Mouse (Mus musculus) spleen, postnatal 4 days (tissue): ENCODE data around the gene Smg6.
A peak's percentile ranks its signal among the peaks of the same experiment; 100 is the strongest.
"Not testable (repeated sequence)": the region's sequence is repeated elsewhere in the genome, so short reads cannot be mapped to it uniquely, and the experiment has no call there.

ENCODE experiments used
- DNase-seq, 2 experiments: peaks; one replicate each; pipeline ENCODE4 v3.0.0; 2022; ENCODE audit warnings: low spot score in 2 of 2

Smg6 gene

DNA sequence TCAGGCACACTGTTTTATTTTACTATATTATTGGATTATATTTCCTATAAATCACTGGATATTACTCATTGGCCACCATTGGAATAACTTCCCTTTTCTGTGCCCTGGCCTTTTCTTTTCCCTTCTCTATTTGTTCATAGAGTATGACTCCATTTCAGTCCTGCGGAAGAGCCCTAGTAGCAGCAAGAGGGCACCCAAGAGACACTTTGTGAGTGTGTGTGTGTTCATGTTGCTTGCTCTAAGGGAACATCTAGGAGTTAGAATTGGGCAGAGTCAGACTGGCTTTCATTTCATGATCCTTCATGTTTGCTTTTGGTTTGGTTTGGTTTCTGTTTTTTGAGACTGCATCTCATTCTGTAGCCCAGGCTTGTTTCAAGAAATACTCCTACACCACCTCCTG lies 68.5 kb downstream of the Smg6 start:
- DNase-seq: no peak

DNA sequence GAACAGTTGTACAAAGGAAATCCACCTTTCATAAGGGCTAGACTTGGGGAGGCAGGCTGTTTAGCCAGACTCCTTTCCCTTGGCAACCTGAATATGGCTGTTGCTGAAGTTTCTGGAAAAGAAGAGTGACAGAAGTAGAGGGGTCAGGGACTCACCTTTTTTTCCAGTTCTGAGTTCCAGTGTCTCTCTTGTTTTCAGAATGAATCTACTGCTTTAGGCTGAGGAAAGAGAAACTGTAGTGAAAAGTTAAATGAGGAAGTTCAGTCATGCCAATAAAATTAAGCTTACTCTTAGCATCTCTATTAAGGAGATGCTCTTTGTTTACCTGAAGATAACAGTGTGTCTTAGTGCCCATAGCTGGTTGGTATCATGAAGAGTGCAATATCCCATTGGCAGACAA lies 69.2 kb downstream of the Smg6 start:
- no peak for DNase-seq

DNA sequence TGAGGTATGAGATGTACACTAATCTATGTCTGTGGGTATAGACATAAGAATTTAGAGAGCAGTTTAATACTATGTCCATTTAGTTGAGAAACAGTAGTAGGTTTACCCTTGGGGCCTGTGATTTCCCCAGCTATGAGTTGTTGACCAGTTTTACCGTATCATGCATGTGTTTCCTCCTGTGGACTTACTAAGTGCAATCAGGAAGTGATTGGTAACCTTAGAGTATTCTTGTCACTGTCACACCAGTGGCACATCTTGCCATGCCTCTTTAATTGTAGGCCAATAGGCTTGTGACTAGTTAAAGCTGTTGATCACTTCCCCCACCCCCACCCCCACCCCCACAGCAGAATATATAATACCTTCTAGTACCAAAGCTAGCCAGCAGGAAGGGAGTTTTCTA lies 70.9 kb downstream of the Smg6 start:
- DNase-seq: no peak

- DNase-seq: no peak
Measured at GRCm38 (mm10) chr11:75000869-75001653, 75.4 kb downstream of the Smg6 start.

GRCm38 (mm10) chr11:75008270-75008669 lies 82.6 kb downstream of the Smg6 start:
- DNase-seq: no peak

DNA sequence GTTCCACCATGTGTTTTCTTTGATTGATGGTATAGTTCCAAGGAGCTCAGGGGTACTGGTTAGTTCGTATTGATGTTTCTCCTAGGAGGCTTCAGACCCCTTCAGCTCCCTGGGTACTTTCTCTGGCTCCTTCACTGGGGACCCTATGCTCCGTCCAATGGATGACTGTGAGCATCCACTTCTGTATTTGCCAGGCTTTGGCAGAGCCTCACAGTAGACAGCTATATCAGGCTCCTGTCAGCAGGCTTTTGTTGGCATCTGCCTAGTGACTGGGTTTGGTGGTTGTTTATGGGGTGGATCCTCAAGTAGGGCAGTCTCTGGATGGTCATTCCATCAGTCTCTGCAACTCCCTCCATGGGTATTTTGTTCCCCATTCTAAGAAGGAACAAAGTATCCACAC lies 83.9 kb downstream of the Smg6 start:
- DNase-seq: not testable (repeated sequence)

GRCm38 (mm10) chr11:75012997-75013694 lies 87.5 kb downstream of the Smg6 start:
- peak; percentile 47 to 67 for DNase-seq

DNA sequence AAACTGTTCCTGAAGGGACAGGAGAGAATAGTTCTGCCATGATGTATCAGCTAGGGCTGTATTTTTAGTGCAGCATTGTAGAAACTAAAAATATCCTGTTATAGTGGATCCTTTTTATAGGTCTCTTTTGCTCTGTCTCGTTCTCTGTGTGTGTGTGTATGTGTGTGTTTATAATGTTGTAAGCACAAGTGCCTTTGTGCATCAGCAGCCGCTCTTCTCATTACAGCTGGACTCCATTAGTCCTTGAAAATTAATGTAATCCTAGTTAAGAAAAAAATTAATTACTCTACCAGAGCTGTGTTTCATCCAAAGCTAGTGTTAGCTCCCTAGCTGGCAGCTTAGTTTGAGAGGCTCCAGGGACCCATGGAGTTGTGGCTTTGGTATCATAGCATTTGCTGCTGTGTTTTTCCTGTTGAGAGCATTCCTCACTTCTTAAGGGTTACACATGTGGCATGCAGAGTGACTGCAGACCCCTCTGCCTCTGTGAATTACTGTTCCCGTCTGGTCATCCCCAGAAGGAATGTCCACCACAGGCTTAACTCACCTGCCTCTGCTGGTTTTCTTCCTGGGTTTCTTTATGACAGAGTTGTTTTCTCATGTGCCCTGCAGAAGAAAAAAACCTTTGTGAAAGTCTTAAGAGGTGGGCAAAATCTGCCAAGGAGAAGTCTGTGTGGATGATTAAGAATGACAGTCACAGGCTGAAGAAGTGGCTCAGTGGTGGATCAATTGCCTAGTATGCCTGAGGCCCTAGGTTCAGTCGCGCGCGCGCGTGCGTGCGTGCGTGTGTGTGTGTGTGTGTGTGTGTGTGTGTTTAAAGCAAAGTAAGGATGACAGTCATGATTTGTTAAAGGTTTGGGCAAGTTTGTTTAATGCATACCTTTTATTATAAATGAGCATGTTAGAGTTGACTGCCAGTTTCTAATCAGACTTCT lies 88.4 kb downstream of the Smg6 start:
- DNase-seq: no peak

- no peak for DNase-seq
Measured at GRCm38 (mm10) chr11:75014816-75015215, 89.2 kb downstream of the Smg6 start.

DNA sequence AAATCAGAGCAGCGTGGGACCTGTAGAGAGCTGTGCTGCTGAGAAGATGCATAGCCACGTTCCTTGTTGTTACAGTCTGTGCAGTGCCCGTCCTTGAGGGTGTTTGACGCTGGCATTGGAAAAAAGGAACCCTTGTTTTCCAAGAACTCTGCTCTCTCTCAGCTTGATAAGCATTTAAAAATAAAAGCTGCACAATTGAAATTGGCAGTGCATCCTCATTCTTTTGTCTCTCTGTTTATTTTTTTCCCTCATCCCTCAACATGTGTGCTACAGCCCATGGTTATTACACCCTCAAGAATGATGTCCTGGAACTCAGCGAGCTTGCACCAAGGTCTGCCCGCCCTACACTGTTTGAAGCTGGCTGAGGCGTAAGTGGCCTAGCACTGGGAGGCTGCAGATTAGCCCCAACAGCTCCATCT lies 89.8 kb downstream of the Smg6 start:
- no peak for DNase-seq

GRCm38 (mm10) chr11:75016309-75016860 lies 90.8 kb downstream of the Smg6 start:
- no peak for DNase-seq

DNA sequence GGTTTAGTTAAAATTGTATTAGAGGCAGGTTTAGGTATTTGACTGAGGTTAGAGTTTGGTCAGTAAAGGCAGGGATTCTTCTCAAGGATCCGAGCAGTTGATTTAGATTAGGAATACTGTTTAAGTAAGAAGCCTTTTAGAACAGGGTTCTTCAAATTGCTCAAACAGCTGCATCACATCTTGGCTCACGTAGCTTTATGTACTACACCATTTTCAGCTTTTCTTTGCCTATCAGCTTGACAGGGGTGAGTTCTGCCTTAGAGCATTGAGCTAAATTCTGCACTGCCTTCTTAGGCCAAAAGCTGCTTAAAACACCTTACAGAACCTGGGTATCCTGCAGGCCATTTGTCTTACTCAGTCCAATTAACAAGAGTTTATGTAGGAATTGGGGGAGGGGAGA lies 92.2 kb downstream of the Smg6 start:
- no peak for DNase-seq

DNA sequence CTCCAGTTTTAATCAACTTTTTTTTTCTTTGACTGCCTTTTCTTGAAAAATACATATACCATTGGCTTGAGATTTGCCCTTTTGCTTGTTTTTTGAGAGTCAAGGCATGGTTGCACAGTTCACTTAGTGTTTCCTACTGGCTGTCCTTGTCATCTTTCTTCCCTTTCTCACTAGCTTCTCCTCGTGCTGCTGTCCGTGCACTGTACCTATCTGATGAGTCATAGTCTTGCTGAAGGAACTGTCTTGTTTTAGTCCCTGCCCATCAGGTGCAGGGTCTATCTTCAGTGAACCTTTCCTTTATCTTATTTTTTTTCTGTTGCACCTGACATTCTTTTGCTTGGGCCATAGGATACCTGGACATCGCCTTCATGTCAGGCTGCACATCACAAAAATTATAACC lies 101.4 kb downstream of the Smg6 start:
- DNase-seq: no peak

- DNase-seq: no peak
Measured at GRCm38 (mm10) chr11:75027616-75028015, 102.0 kb downstream of the Smg6 start.

DNA sequence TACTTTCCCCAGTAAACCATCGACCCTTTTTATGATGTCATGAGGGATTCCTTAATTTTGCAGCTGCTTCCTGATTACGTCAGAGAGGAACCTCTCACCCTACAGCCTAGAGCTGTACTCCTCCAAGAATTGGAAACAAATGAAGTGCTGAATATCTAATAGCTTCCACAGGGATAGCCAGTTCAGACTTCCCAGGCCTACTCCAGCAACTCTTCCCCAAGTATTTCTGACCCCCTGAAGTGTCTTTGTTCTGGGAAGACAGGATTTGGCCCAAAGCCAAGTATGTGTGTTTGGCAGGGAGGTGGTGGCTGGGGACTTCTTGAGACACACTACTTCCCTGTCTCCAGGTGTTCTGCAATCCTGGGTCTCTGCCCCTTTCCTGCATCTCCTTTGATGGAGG lies 105.6 kb downstream of the Smg6 start:
- DNase-seq: peak in 1 of 2 experiments; percentile 47

DNA sequence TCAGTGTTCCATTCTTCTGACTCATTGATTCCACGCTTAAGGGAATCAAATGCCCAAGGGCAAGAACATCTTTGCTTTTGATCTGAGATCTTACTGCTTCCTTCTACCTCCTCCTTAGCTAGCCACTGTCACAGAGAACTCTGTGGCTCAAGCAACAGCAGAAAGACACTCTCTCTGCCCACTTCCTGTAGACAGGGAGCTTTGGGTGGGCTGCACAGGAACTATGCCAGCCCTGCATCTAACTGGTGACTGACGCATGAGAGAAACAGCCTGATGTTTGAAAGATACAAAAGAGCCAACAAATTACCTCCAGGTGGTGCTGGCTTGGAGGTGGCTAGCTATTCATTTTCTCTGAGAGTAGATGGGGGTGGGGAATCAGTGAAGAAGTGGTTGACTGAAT lies 107.3 kb downstream of the Smg6 start:
- DNase-seq: no peak

DNA sequence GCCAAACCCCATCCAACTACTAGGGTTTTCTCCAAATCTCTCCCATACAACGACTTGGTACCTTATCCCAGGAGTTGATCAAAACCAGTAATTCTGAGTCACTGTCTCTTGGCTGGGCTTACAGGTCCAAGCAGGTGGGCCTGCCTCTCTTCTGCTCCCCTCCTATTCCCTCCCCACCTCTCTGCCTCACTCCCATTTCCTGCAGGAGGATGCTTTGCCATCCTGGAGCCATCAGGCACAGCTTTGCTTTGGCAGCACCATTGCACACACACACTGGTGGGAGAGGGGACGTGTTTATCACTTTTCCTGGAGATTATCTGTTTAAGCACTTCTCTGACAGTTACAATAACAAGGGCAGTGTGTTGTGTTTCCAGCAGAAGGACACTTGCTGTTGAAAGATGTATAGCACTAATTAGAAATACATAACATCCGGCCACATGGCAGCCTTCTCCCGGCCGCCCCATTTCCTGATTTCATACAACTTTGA lies 108.0 kb downstream of the Smg6 start:
- DNase-seq: peak in 1 of 2 experiments; percentile 46

- no peak for DNase-seq
Measured at GRCm38 (mm10) chr11:75034104-75034503, 108.5 kb downstream of the Smg6 start.

GRCm38 (mm10) chr11:75044333-75044732 lies 118.7 kb downstream of the Smg6 start:
- DNase-seq: no peak

- no peak for DNase-seq
Measured at GRCm38 (mm10) chr11:75045822-75046221, 120.2 kb downstream of the Smg6 start.

DNA sequence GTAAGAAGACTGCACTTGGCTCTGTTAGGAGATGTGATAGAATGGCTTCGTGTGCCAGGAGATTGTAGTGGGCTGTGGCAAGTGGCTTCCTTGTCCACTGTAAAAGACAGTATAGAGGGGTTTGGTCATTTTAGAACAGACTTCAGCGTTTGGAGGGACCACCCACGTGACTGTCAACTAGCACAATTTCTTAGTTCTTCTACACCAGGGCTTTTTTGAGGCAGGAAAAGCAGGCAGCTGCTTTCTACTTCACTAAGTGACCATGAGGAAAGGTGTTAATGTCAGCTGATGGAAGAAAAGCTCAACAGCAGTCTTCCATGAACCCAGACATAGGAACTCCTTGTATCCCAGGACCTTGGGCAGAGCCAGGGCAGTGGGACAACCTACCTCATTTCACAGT lies 121.0 kb downstream of the Smg6 start:
- no peak for DNase-seq

GRCm38 (mm10) chr11:75047066-75047465 lies 121.4 kb downstream of the Smg6 start:
- DNase-seq: peak in 1 of 2 experiments; percentile 20
